Mouse (Mus musculus): ENCODE measurements at regions not wholly inside any gene's neighbourhood (a gene's known extent, or its start where the extent isn't known, plus 50 kb on each side); places are given as distances from the start of the nearest gene placed in this dataset.

DNA sequence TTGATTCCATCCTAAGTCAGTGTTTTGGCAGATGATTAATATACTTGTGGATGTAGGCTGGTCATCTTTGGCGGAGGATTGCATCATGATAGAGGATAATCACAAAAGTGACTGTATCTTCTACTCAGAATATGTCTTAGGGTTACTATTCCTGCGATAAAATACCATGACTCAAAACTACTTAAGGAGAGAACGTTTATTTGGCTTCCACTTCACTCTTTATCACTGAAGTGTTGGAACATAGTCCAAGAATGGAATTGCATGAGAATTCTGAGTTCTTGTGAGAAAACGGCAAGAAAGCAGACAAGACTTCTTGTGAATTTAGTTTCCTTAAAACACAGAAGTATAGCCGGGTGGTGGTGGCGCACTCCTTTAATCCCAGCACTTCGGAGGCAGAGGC lies 124.6 kb upstream of the Itga4 start:
- H3K27me3 ChIP-seq, result no peaks in the 10 kb centered on the region
- no peaks in the 10 kb centered on the region for H3K4me1 ChIP-seq
- 66% methylated on average over 7 of the region's 7 CpGs for WGBS
- H3K4me2 ChIP-seq, result no peak overlapping the region
- H3K36me3 ChIP-seq, result no peaks in the 10 kb centered on the region
- no peak overlapping the region for H3K9ac ChIP-seq
- H3K9me3 ChIP-seq, result no peaks in the 10 kb centered on the region
- no peak for ATAC-seq (ENCODE audit: borderline replicate concordance, extremely low read depth, low FRiP score, low TSS enrichment)
- no peak overlapping the region for H3K4me3 ChIP-seq
- no peak overlapping the region for H3K27ac ChIP-seq

DNA sequence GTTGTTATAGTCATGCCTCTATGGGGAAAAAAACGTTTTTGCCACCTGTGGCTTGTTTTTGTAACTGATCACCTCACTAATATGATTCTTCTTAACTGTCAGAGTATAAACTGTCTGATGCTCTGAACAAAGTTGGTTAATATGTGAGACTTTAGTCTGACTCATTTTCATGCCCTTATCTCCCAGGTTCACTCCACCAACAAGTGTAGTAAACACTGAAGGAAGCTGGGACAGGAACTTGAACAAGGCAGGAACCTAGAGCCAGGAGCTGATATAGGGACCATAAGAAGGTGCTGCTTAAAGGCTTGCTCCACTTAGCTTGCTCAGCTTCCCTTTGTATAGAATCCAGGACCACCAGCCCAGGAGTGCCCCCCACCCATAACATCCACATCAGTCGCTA lies 124.0 kb upstream of the Itga4 start:
- Histone ChIP-seq H3K9ac (no peak overlapping the region), H3K27ac (no peak overlapping the region), H3K27me3 (no peaks in the 10 kb centered on the region), H3K9me3 (no peaks in the 10 kb centered on the region), H3K4me2 (no peak overlapping the region), H3K4me3 (no peak overlapping the region), H3K4me1 (no peaks in the 10 kb centered on the region), H3K36me3 (no peaks in the 10 kb centered on the region)
- ATAC-seq (ENCODE audit: borderline replicate concordance, extremely low read depth, low FRiP score, low TSS enrichment), result no peak
- 69% methylated on average over 2 of the region's 2 CpGs for WGBS

DNA sequence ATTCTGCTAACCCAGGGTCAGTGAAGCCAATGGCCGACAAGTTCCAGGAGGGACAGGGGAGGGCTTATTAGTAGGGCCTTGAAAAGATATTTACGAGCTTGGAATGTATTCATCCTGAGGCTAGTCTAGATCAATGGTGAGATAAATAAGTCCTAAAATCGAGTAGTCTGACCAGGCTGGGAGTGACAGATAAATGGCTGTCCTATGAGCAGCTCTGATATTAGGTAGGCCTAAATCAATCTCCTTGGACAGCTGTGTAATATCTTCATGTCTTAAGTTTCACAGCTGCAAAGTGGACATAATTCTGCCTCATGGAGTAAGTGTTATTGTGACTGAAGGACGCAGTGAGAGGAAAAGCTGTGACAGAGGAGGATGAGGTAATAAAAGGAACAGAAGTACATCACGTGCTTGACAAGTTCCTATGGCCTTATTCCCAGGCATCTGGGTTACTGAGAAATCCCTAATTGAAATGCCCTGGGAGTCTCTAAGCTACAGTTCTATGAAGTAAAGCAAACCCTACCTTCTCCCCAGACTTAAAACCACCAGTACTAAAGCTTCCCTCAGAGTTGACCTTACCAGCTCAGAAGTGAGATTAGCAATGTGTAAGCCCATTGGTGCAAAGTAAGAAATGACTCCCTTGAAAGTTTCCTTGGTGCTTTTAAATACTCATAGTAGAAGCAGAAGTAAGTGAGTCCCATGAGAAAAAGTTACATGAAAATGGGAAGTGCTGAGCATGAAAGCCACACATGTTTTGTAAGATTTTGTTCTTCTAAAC lies 123.3 kb upstream of the Itga4 start:
- Histone ChIP-seq H3K4me3 (no peak overlapping the region), H3K9ac (no peak overlapping the region), H3K4me2 (no peak overlapping the region), H3K9me3 (no peaks in the 10 kb centered on the region), H3K4me1 (no peaks in the 10 kb centered on the region), H3K36me3 (no peaks in the 10 kb centered on the region), H3K27me3 (no peaks in the 10 kb centered on the region), H3K27ac (no peak overlapping the region)
- WGBS, result 51% methylated on average over 5 of the region's 5 CpGs
- ATAC-seq (ENCODE audit: borderline replicate concordance, extremely low read depth, low FRiP score, low TSS enrichment), result no peak

DNA sequence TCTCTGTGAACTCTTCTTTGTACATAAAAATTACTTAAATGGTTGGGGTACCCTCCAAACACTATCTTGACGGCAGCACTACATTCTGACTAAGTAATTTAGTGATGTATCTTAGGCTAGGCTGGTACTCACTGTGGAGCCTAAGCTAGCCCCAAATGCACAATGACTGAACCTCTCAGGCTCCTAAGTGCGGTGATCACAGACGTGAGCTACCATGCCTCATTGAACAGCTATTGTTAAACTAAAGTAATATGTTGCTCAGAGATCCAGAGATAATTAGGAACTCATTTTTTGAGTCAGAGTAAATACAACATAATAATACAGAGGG lies 122.7 kb upstream of the Itga4 start:
- H3K9ac ChIP-seq, result no peak overlapping the region
- no peak for ATAC-seq (ENCODE audit: borderline replicate concordance, extremely low read depth, low FRiP score, low TSS enrichment)
- H3K4me3 ChIP-seq, result no peak overlapping the region
- WGBS, result 93% methylated on average over 3 of the region's 3 CpGs
- no peak overlapping the region for H3K27ac ChIP-seq
- no peaks in the 10 kb centered on the region for H3K36me3 ChIP-seq
- H3K27me3 ChIP-seq, result no peaks in the 10 kb centered on the region
- H3K4me2 ChIP-seq, result no peak overlapping the region
- no peaks in the 10 kb centered on the region for H3K4me1 ChIP-seq
- no peaks in the 10 kb centered on the region for H3K9me3 ChIP-seq

DNA sequence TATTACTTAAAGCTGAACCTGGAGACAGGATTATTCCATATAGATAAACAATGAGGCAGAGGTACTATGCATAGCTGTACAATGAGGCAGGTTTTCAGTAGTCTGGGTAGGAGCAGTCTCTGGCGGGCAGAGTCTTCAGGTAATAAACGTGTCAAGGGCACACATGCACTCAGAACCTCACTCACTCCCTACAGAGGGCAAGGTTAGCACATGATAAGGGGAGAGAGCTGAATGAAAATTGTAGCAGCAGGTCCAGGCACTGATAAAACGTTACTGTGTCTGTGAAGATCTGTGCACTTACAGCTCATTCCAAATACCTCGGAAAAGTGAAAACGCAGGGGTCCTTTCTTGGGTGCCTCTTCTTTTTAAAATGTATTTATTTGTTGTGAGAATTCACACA lies 120.9 kb upstream of the Itga4 start:
- no peaks in the 10 kb centered on the region for H3K9me3 ChIP-seq
- H3K4me2 ChIP-seq, result no peak overlapping the region
- H3K27me3 ChIP-seq, result no peaks in the 10 kb centered on the region
- H3K4me1 ChIP-seq, result no peaks in the 10 kb centered on the region
- no peak overlapping the region for H3K9ac ChIP-seq
- no peak overlapping the region for H3K27ac ChIP-seq
- no peaks in the 10 kb centered on the region for H3K36me3 ChIP-seq
- no peak overlapping the region for H3K4me3 ChIP-seq
- 59% methylated on average over 5 of the region's 5 CpGs for WGBS
- ATAC-seq (ENCODE audit: borderline replicate concordance, extremely low read depth, low FRiP score, low TSS enrichment), result no peak

DNA sequence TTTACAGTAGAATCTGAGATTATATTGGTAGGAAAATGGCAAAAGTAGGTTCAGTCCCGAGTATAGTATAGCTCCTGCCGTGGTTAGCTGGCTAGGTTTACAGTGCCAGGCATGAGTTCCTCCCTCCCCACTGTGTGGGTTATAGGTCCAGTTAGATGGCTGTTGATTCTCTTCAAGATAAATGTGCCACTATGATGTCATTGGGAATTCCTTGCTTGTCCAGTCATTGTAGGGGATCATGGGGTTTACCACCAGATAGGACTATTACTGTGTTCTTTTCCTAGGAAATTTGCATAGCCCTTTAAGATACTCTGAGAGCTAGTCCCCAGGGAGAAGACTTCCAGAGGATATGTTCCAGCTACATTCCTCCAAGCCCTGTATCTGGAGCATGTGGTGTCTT lies 119.2 kb upstream of the Itga4 start:
- WGBS, result 87% methylated on average over 2 of the region's 2 CpGs
- Histone ChIP-seq H3K9ac (no peak overlapping the region), H3K36me3 (no peaks in the 10 kb centered on the region), H3K9me3 (no peaks in the 10 kb centered on the region), H3K4me3 (no peak overlapping the region), H3K27ac (no peak overlapping the region), H3K27me3 (no peaks in the 10 kb centered on the region), H3K4me1 (no peaks in the 10 kb centered on the region), H3K4me2 (no peak overlapping the region)
- ATAC-seq (ENCODE audit: borderline replicate concordance, extremely low read depth, low FRiP score, low TSS enrichment), result no peak

DNA sequence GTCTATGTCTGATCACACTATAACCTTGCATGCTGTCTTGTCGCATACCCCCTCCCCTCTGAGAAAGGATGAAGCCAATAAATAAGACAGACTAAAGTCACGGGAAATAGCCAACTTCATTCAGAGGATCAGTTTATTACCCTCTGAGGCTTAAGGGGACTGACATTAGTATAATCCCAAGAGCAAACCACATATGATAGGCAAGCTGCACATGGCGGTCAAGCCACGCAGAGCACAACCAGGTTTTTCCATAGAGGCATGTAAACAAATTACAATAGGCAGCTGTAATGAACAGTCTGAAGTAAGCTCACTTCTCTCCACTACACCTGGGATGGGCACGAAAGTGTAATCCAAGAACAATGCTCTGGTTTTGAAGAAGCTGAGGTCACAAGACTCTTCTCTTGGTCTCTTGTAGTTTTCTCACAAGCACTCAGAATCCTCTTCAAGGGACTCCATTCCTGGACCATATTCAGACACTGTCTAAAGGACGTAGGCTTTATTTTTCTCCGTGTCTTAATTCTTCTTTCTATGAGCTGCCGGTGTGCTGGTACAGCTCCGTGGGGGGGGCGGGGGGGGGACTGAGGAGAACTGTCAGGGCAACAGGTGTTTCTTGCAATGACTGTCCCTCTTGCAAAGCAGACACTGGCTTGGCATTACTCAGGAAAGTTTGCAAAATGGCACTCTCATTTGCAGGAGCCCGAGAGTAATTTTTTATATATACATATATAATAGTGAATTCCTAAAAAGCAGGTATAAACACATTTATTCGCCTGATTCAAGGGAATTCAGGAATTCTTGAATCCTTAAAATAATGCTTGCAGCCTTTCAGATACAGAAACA lies 118.4 kb upstream of the Itga4 start:
- H3K4me2 ChIP-seq, result no peak overlapping the region
- H3K36me3 ChIP-seq, result no peaks in the 10 kb centered on the region
- H3K27ac ChIP-seq, result no peak overlapping the region
- ATAC-seq (ENCODE audit: borderline replicate concordance, extremely low read depth, low FRiP score, low TSS enrichment), result no peak
- WGBS, result 79% methylated on average over 12 of the region's 12 CpGs
- no peak overlapping the region for H3K4me3 ChIP-seq
- no peaks in the 10 kb centered on the region for H3K27me3 ChIP-seq
- no peak overlapping the region for H3K9ac ChIP-seq
- H3K9me3 ChIP-seq, result no peaks in the 10 kb centered on the region
- H3K4me1 ChIP-seq, result no peaks in the 10 kb centered on the region

DNA sequence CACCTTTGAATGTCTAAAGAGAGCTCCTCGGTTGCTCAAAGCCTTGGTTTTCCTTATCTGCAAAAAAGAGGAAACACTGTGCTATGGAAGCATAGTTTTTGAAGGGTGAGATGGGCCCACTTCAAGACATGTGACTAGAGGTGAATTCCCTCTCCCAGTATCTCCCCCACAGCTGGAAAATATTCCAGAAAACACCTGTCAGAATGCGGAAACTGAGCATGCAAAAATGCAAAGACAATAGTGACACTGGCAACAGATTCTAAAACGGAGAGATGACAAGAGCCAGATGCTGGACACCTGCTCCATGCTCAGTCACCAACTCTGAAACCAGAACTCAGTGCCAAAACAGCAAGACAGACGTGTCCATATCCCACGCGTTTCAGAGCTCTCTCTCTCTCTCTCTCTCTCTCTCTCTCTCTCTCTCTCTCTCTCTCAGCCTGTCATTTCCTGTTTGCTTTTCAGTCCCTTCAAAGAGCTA lies 117.5 kb upstream of the Itga4 start:
- Histone ChIP-seq H3K4me1 (0 out of 2 replicates have a peak, but pooled peaks cover 4% of the 10 kb centered on the region), H3K9me3 (no peaks in the 10 kb centered on the region), H3K27ac (no peak overlapping the region), H3K4me2 (no peak overlapping the region), H3K4me3 (no peak overlapping the region), H3K27me3 (no peaks in the 10 kb centered on the region), H3K36me3 (no peaks in the 10 kb centered on the region), H3K9ac (no peak overlapping the region)
- WGBS, result 16% methylated on average over 6 of the region's 6 CpGs
- ATAC-seq (ENCODE audit: borderline replicate concordance, extremely low read depth, low FRiP score, low TSS enrichment), result peak; percentile 39; the same call in 1 of the 2 replicates

DNA sequence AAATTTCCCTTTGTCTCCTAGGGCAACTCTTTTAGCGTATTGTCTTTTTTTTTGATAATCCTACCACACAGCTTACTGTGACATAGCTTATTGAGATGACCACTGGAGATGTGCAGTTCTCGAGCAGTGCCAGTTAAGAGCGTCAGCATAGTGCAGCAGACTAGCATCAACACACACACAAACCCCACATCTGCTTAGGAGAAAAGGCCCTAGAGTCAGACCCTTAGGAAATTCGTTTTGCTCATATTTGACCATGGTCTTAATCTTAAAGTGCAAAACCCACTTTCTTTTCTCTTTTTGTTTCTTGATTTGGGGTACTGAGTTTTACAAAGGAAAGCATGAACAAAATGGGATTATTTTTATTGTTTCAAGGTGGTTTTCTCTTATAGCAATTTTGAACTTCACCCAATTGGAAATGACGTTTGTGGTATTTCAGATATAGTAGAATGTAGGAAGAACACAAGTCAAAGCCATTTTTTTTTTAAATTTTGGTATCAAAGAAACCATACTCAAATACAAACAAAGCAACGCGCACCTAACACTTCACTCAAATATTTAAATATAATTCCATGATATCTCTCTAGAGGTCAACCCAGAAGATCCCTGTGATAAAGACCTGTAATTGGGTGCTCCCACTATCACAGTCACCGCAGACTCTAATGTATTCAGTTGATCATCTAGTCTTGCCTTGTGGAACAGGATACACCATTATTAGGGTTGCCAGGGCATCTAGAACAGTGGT lies 116.7 kb upstream of the Itga4 start:
- 0 out of 2 replicates have a peak, but pooled peaks cover 4% of the 10 kb centered on the region for H3K4me1 ChIP-seq
- H3K27me3 ChIP-seq, result no peaks in the 10 kb centered on the region
- H3K36me3 ChIP-seq, result no peaks in the 10 kb centered on the region
- H3K4me3 ChIP-seq, result no peak overlapping the region
- ATAC-seq (ENCODE audit: borderline replicate concordance, extremely low read depth, low FRiP score, low TSS enrichment), result no peak
- no peak overlapping the region for H3K4me2 ChIP-seq
- H3K9ac ChIP-seq, result no peak overlapping the region
- no peak overlapping the region for H3K27ac ChIP-seq
- H3K9me3 ChIP-seq, result no peaks in the 10 kb centered on the region
- 75% methylated on average over 8 of the region's 8 CpGs for WGBS

DNA sequence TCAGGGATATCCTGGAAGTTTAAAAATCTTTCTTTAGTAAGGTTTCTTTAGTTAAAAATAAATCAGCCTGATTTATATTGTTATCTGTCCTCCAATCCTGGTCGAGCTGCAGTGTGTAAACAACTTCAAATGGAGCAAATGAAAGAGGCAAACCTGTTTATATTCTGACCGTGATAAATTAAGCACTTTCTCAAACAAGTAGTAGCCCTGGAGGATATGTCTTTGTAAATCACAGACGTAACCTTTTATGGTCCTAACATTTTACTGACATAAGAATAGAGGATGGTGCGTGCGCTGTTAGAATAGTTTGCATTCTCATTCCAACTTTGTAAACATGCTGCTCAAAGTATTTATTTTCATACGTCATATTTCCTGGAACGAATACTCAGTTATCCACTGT lies 113.3 kb upstream of the Itga4 start:
- 11% methylated on average over 7 of the region's 7 CpGs for whole genome bisulfite sequencing
- H3K27ac ChIP-seq, result no peak overlapping the region
- ATAC-seq (ENCODE audit: borderline replicate concordance, extremely low read depth, low FRiP score, low TSS enrichment), result no peak
- no peak overlapping the region for H3K9ac ChIP-seq
- no peak overlapping the region for H3K4me2 ChIP-seq
- H3K4me1 ChIP-seq, result 0 out of 2 replicates have a peak, but pooled peaks cover 4% of the 10 kb centered on the region
- no peaks in the 10 kb centered on the region for H3K9me3 ChIP-seq
- no peaks in the 10 kb centered on the region for H3K36me3 ChIP-seq
- H3K27me3 ChIP-seq, result no peaks in the 10 kb centered on the region
- no peak overlapping the region for H3K4me3 ChIP-seq

DNA sequence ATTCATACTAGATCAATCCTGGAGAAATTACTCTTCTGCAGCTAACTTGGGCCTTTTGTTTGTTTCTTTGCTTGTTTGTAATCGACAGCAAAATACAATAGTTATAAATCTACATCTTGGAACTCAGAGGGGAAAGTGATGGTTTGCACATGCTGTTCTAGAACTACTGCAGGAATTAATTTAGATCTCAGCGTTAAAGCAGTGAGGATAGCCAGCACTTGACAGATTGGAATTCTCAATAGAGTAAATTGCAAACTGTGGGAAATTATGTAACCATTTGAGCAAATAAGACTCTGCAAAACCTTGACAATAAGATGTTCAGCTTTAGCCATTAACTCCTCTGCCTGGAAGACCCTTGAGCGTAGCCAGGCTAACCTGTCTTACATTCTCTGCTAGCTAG lies 112.0 kb upstream of the Itga4 start:
- H3K4me2 ChIP-seq, result no peak overlapping the region

DNA sequence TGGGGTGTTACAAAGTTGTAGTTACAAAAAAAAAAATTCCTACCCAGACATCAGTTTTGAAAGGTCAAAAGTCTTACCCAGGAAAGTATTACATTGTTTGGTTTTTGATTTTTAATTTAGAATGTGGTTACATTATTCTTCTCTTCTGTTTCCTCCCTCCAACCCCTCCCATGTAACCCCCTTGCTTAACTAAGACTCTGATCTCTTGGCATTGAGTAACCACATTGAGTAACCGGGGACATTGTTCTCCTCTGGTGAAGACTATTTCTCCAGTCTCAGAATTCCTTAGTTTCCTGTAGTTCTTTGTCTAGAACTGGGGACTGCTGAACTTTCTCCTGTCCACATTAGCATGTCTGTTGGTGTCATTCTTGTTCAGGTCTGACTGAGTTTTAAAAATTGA lies 109.3 kb upstream of the Itga4 start:
- no peak for ATAC-seq (ENCODE audit: borderline replicate concordance, extremely low read depth, low FRiP score, low TSS enrichment)
- Histone ChIP-seq H3K27ac (no peak overlapping the region), H3K4me3 (no peak overlapping the region), H3K4me2 (no peak overlapping the region), H3K4me1 (peaks cover 18% of the 10 kb centered on the region), H3K9ac (no peak overlapping the region), H3K9me3 (no peaks in the 10 kb centered on the region), H3K27me3 (no peaks in the 10 kb centered on the region), H3K36me3 (no peaks in the 10 kb centered on the region)
- 50% methylated on average over 1 of the region's 1 CpGs for WGBS

More for the DNA sequence above, 112.0 kb upstream of the Itga4 start:
- no peaks in the 10 kb centered on the region for H3K27me3 ChIP-seq
- WGBS, result 74% methylated on average over 3 of the region's 3 CpGs
- no peaks in the 10 kb centered on the region for H3K36me3 ChIP-seq
- no peaks in the 10 kb centered on the region for H3K9me3 ChIP-seq
- no peak for ATAC-seq (ENCODE audit: borderline replicate concordance, extremely low read depth, low FRiP score, low TSS enrichment)
- H3K4me1 ChIP-seq, result 0 out of 2 replicates have a peak, but pooled peaks cover 7% of the 10 kb centered on the region
- no peak overlapping the region for H3K4me3 ChIP-seq
- no peak overlapping the region for H3K27ac ChIP-seq
- H3K9ac ChIP-seq, result no peak overlapping the region

Data from lung, embryonic 15.5 days (tissue).